Mouse (Mus musculus) kidney, adult 2 months (tissue): Measurements from ENCODE around the gene Irf7.

Experiments used
- CTCF ChIP-seq: fragments of 200-500 bp; conservative IDR thresholded peaks from 2 replicates; pipeline ENCODE4 v1.5.1; 2011; ENCODE audit warnings: low read depth, mild to moderate bottlenecking, control low read depth, low read length, moderate library complexity, mixed read lengths; ENCODE audit not compliant: insufficient read depth, insufficient read length
- POLR2A ChIP-seq: fragments of 200-500 bp; IDR thresholded peaks from one replicate; pipeline ENCODE4 v1.6.1; 2011; ENCODE audit warnings: low read depth, low read length, control low read depth

DNA sequence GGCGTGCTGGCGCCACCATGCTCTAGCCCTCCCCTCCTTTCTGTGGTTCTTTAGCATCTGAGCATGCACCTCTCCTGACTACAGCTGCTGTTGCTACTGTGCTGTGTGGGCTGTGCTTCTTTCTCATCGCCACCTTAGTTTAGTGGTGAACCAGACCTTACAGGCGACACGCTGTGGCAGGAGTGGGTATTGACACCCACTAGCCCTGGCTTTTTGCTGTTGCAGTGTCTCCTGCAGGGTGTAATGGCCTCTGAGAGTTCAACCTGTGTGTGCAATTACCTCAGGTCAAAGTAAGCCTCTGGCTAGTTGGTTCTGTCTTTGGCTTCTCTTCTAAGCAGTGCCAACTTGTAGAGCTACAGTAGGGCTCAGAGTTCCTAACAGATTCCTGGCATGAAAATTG, 49.7 kb upstream of the Irf7 start:
- TF ChIP-seq CTCF (peak; percentile 94), POLR2A (no peak)
